Mouse (Mus musculus) adipocyte (in vitro differentiated cells): ENCODE data around the gene Gm3854.
"Not testable (repeated sequence)": the region's sequence is repeated elsewhere in the genome, so short reads cannot be mapped to it uniquely, and the experiment has no call there.

Experiments used
- DNase-seq: peaks from one replicate; pipeline ENCODE4 v3.0.0-alpha.2; 2016; ENCODE audit warnings: low spot score

Gm3854 gene

GRCm38 (mm10) chr7:6343501-6344071 lies at the start of gene Gm3854:
Gene Gm3854, plus strand, starts transcription at chr7:6343759.
- DNase-seq, result no peak

DNA sequence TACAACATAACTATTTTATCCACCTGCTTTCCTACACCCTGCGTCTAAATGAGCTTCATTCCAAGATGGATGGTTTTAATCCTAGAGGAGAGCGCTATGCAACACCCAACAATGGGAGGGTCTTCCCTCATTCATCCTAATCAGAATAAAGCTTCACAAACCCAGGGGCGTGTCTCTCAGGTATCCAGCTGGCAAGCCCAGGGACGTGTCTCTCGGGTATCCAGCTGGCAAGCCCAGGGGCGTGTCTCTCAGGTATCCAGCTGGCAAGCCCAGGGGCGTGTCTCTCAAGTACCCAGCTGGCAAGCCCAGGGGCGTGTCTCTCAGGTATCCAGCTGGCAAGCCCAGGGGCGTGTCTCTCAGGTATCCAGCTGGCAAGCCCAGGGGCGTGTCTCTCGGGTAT lies 42.8 kb upstream of the Gm3854 start:
- not testable (repeated sequence) for DNase-seq

DNA sequence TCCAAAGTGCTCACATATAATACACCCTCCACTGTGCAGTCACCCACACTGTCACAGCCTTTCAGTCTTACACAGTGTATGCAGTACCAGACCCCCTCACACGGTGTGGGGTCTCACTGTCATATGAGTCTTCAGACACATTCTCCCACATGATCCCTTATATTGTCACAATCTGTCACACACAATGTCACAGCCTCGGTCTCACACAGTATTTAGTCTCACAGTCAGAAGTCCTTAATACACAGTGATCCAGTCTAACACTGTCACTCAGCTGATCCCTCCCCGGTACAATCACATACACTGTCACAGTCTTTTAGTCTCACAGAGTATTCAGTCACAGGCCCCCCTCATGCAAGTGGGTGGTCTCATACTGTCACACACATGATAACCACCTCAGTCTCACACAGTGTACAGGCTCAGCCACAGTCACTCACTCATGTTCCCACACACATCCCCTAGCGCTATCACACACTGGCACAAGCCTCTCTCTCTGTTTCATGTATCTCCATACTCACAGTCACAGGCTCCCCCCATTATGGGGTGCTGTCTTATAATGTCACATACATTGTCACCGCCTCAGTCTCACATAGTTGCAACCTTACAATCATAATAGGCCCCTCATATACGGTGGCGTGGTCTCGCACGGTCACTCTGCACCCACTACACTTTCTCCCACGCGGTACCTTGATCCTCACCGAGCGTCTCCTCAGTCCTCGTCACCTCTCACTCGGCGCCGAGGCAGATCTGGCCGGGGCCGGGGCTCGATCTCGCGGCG lies 12.9 kb upstream of the Gm3854 start:
- DNase-seq, result no peak

- DNase-seq, result peak; percentile 76
Observed at GRCm38 (mm10) chr7:6331233-6331956, 12.2 kb upstream of the Gm3854 start, which contains the start of gene Zfp583. Gene Zfp583, minus strand, starts transcription at chr7:6331285.

DNA sequence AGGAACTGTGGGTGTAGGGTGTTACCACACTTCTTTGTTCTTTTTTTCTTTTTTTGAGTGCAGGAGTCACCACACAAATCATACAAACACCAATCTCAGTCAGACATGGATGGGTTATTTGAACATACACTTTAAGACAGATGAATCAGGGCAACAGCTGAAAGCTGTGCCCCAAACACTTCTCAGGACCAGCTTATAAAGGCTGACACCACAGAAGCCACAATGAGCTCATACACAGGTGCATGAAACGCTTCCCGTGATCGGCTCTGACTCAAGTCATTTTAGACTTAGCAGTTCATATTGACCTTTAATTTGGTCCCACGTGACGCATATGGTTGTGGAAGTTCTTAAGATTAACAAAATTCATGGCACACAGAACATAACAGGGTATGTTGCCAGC lies 3.7 kb upstream of the Gm3854 start:
- no peak for DNase-seq

GRCm38 (mm10) chr7:6344124-6344523 lies 565 bp downstream of the Gm3854 start:
- no peak for DNase-seq

GRCm38 (mm10) chr7:6358121-6358520 lies 14.6 kb downstream of the Gm3854 start:
- no peak for DNase-seq

DNA sequence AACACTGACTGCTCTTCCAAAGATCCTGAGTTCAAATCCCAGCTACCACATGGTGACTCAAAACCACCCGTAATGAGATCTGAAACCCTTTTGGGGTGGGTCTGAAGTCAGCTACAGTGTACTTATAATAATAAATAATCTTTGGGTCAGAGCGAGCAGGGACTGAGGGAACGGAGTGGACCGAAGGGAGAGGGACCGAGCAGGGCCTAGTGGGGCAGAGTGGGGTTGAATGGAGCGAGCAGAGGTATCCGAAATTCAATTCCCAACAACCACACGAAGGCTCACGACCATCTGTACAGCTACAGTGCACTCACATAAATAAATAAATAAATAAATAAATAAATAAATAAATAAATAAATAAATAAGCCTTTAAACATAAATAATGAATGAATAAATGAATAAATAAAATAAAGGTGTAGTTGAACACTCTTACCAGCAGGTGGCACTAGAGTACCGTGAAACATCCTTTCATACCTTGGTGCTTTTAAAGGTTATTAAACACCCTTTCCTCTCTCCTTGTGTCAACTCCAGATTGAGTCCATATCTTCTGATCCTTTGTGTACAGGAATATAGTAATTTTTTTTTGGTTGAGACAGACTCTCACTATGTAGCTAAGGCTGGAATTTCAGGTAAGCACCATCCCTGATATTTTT lies 15.5 kb downstream of the Gm3854 start:
- peak; percentile 75 for DNase-seq

DNA sequence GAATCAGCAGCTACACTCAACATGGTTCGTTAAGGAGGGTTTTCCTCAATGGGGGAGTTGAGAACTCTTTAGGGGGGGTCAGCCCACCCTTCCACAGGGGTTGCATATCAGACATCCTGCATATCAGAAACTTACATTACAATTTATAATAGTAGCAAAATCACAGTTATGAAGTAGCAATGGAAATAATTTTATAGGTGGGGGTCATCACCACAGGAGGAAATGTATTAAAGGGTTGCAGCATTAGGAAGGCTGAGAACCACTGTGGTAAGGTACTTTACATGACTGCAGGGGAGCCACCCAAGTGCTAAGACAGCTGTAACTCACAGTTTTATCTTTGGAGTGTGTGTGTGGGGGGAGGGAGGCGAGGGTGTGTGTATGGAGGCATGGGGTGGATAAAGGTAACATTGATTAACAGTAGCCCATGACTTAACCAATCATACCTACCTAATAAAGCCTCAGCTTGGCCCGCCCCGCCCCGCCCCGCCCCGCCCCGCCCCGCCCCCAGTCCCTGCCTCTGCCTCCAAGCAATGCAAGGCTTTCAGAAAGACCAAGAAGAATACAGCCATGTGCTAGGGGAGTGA lies 17.0 kb downstream of the Gm3854 start:
- DNase-seq, result no peak

DNA sequence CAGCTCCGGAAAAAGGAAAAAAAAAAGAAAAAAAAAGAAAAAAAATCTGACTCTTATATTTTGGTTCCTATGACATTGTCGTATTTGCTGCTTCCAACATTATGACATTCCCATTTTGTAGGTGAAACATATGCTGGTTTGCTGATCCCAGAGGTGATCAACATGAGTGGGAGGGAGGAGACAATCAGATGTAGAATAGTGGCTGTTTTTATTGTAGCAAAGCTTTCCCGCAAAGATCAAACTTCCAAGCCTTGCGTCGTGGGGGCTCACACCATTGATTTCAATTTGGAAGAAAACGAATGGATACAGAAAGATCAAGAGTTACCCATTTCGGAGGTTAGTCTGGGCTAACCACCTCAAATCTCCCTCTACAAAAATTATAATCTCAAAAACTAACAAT lies 18.2 kb downstream of the Gm3854 start:
- no peak for DNase-seq

- peak; percentile 98 for DNase-seq
Observed at GRCm38 (mm10) chr7:6362268-6363046, 18.9 kb downstream of the Gm3854 start.

GRCm38 (mm10) chr7:6363047-6363488 lies 19.5 kb downstream of the Gm3854 start, which contains the start of gene Zfp78:
Gene Zfp78, plus strand, starts transcription at chr7:6363280.
- no peak for DNase-seq

DNA sequence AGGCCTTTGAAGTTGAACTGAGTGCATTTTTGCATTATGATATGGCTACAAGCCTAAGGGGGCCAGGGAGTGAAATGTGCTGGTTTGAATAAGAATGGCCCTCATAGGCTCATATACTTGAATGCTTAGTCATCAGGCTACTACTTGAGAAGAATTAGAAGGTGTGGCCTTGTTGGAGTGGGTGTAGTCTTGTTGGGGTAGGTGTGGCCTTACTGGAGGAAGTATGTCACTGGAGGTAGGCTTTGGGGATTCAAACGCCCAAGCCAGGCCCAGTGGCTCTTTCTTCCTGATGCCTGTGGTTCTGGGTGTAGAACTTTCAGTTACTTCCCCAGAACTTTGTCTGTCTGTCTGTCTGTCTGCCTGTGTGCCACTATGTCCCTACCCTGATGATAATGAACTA lies 21.2 kb downstream of the Gm3854 start:
- peak; percentile 21 for DNase-seq

GRCm38 (mm10) chr7:6367185-6367584 lies 23.6 kb downstream of the Gm3854 start:
- DNase-seq, result no peak

- DNase-seq, result not testable (repeated sequence)
Observed at GRCm38 (mm10) chr7:6368146-6368545, 24.6 kb downstream of the Gm3854 start.

GRCm38 (mm10) chr7:6369460-6369859 lies 25.9 kb downstream of the Gm3854 start:
- no peak for DNase-seq

GRCm38 (mm10) chr7:6372993-6373392 lies 29.4 kb downstream of the Gm3854 start:
- DNase-seq, result peak; percentile 39

DNA sequence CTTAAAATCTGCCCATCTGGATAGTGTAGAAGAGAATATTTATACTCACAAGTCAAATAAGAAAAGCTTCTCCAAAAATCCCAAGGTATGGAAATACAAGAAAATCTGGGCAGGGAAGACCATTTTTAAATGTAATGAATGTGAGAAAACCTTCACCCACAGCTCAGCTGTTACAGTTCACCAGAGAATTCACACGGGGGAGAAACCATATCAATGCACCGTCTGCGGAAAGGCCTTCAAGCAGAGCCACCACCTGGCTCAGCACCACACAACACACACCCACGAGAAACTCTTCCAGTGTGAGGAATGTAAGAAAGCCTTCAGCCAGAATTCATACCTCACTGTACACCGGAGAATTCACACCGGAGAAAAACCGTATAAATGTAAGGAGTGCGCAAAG lies 34.9 kb downstream of the Gm3854 start:
- DNase-seq, result no peak

- DNase-seq, result no peak
Observed at GRCm38 (mm10) chr7:6381431-6381830, 37.9 kb downstream of the Gm3854 start.

GRCm38 (mm10) chr7:6383044-6383455 lies 39.5 kb downstream of the Gm3854 start, which contains the start of gene Zfp28:
Gene Zfp28, plus strand, starts transcription at chr7:6383295.
- peak; percentile 89 for DNase-seq

GRCm38 (mm10) chr7:6384011-6384410 lies 40.5 kb downstream of the Gm3854 start:
- DNase-seq, result no peak
